Mouse (Mus musculus) heart, adult 18-20 months (tissue): ENCODE data around the gene Rnf39. TPM values are rescaled to one million over a fixed set of nuclear protein-coding genes. Genes with fewer than 3 reads are reported as not detected.

Source experiments
- DNase-seq, 2 experiments: peaks; one replicate each; pipeline ENCODE4 v3.0.0; 2021 to 2022; ENCODE audit warnings: mixed read lengths in 1 of 2
- total RNA-seq, 2 experiments: library from RNA; stranded (reverse); gene quantifications; 2 replicates each; pipeline ENCODE4 v1.2.3; 2021

The Rnf39 gene
- total RNA-seq, 2 experiments from 2014 or later = 0.72 to 0.87 TPM

DNA sequence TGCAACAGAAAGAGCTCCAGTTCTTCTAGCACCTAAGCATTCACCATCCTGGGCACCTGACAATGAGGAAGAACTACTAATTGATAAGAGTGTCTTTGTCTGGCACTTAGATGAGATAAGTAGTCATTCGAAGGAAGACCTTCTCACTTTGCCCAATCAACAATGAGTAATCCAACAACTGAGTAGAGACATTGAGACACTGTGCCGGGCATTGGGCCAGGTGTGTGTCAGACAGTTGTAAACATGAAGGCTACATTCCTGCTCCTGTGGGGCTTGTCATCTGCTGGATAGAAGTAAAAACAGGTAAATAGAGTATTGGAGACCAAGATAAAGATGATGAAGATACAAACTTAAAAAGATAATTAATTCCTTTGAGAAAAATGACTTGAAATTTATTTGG is 4.7 kb upstream of the Rnf39 start:
- DNase-seq = no peak

DNA sequence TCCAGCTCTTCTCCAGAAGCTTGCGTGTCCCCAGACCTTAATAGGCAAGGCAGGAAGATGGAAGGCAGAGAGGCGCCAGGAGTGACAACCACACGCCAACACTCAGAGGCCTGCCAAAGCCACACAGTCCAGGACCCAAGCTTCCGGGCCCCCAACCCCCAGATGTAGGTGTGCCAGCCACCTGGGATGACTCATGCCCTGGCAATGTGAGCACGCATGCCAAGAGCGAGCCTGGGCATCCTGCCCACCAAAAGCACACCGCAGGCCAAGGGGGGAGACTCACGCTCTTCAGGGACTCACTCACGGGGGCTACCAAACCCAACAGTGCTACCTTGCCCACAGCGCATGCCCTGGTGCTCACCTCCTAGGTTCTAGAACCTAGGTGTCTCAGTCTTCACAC is 327 bp upstream of the Rnf39 start:
- peak; percentile 77 to 78 for DNase-seq

DNA sequence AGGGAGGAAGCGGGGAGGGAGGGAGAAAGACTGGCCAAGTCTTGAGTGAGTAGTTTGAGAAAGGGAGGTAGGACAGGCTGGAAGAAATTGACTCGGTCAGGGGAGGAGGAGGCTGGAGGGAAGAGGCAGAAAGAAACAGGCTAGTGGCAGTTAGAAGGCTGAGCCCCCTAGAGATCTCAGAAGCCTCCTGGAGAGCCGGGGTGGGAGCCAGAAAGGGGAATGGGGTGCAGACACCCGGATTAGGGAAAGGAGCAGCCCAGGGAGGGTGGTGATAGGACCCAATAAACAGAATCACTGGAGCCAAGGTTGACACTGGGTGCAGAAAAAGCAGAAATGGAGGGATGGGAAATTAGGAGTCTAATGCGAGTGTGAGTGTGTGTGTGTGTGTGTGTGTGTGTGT is 973 bp downstream of the Rnf39 start:
- DNase-seq = no peak

DNA sequence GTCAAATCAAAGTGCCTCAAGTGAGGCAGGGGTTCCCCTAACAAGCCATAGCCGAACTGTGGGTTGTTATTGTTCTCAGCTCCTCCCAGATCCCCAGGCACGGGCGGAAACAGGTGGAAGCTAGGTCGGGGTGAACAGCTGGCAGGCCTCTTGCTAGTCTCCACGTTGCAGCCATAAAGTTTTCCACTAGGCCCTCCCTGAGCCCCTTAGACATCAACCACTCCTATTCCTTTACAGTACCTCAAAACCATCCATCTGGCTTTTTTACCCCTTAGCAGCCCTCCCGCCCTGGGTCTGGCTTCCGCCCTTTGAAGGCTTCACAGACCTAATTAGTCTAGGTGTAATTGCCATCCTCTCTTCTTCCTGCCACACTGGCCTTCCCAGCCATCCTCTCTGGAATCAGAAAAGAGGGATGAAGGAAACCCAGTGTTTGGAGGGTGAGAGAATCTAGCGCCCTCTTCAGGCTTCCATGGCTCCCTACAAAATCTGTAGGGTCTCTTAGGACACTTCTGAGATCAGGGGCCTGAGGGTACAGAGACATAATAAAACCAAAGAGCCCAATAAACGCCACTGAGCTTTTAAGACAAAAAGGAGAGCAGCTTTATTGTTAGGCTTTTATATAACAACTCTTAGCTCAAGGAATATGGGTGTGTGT is 1.5 kb downstream of the Rnf39 start:
- no peak for DNase-seq

DNA sequence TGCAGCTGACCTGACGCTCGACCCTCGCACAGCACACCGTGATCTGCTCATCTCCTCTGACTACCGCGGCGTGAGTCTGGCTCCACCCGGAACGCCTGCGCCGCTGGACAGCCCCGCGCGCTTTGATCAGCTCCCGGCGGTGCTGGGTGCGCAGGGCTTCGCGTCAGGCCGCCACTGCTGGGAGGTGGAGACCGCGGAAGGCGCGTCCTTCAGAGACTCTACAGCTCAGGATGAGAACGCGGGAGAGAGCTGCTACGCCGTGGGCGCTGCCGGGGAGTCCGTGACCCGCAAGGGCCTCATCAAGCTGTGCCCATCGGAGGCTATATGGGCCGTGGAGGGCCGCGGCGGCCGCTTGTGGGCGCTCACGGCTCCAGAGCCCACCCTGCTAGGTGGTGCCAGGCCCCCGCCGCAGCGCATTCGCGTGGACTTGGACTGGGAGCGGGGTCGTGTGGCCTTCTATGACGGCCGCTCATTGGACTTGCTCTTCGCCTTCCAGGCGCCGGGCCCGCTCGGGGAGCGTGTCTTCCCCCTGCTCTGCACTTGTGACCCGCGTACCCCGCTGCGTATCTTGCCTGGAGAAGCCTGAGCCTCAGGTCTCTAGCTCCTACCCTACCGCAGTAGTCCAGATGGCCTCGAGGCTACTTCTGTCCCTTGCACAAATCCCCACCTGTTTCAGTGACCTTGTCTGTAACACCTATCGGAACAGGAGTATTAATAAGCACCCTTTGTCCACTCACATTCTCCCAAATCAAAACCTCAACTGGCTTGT is 4.5 kb downstream of the Rnf39 start:
- peak; percentile 57 to 73 for DNase-seq

DNA sequence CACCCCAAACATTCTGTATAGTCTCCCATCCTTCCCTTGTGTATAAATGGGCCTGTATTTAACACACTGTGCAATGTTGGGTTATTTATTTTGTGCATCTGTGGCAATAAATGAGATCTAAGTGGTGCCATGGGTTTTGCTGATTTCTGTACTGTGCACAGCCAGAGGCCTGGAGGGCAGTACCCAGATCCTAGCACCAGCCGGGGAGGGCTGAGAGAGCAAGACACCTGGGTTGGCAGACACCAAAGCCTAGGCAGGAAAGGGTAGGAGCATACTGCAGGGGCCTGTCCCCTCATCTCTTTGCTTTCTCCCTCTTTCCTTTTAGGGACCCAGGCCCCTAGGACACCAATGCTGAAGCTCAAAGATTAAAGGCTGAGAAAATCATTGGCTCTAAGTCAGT is 5.6 kb downstream of the Rnf39 start:
- DNase-seq = no peak

DNA sequence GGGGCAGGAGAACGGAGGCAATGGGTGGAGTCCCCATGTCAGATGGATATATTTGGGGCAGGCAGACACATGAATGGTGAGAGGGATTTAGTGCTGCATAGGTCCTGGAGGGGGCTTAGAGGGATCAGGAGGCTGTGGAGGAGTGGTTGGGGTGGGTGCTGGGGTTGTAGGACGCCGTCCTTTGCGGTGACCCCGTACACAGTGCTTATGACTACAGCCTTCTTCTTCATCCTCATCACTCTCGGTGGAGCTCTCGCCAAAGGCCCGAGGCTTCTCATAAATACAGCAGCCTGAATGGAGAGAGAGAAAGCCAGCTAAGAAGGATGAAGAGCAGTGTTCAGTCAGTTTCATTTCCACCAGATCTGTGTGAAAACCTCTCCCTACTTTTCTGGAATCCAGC is 6.5 kb downstream of the Rnf39 start:
- DNase-seq = no peak

DNA sequence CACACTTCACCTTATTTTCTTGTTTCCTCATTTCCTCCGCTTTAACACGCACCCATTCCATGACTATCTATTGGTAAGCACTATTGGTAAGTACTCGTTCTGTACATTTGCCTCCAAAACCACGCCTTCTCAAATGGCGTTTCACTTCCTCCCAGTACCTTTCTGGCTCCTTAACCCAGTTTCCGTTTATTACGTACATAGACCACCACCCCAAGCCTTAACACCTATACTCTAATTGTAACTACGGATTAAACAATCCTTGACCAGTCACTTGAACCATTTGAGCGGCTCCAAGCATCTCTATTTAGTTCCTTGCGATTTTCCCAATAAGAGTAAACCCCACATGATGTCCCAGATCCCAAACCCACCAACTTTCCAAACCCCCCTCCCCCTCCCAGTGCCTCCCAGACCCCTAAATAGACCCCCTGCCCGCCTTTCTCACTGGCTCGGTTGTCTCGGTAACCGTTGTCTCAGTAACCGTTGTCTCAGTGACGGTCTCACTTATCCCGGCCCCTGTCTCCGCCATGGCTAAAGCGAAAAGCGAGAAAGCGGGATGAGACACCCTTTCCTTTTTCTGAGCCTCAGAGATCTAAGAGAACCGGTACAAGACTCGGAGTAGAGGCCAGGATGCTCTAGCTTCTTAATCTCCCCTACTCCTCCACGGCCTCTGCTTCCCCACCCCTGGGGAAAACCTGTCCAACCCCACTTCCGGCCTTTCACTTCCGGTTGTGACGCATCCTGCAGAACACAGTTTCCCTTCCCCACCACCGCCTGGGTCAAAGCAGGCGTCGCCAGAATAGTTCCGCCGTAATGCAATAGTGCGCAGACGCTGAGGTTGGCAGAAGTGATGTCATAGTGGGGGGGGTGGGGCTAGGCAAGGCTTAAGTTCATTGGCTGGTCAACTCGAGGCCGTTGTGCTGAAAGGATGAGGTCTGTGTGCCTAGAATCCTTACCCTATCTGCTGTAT is 8.5 kb downstream of the Rnf39 start, which contains the start of gene Ppp1r11:
Gene Ppp1r11 (minus strand): TSS at position 761 of the 967 bp plus-strand sequence.
- DNase-seq = peak; percentile 97 to 98

DNA sequence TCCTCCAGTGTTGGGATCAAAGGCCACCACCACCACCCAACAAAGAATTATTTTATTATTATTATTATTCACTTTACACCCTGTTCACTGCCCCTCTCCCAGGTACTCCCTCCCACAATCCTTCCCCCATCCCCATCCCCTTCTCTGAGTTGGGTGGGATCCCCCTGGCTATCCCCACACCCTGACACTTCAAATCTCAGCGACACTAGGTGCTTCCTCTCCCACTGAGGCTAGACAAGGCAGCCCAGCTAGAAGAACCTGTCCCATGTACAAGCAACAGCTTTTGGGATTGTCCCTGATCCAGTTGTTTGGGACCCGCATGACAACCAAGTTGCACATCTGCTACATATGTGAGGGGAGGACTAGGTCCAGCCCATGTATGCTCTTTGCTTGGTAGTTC is 9.9 kb downstream of the Rnf39 start:
- no peak for DNase-seq

DNA sequence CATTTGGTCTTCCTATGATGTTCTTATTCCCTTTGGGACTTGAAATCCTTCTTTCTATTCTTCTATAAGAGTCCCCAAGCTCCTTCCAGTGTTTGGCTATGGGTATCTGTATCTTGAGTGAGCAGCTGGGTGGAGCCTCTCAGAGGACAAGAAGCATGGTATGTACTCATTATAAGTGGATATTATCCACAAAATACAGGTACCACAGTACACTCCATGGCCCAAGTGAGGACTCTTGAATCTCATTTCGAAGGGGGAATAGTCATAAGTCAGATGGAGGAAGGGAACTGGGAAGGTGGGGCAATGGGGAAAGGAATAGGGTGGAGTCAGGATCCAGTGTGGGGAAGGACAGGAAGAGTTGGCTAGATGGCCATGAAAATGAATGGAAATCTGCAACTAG is 10.3 kb downstream of the Rnf39 start:
- no peak for DNase-seq

DNA sequence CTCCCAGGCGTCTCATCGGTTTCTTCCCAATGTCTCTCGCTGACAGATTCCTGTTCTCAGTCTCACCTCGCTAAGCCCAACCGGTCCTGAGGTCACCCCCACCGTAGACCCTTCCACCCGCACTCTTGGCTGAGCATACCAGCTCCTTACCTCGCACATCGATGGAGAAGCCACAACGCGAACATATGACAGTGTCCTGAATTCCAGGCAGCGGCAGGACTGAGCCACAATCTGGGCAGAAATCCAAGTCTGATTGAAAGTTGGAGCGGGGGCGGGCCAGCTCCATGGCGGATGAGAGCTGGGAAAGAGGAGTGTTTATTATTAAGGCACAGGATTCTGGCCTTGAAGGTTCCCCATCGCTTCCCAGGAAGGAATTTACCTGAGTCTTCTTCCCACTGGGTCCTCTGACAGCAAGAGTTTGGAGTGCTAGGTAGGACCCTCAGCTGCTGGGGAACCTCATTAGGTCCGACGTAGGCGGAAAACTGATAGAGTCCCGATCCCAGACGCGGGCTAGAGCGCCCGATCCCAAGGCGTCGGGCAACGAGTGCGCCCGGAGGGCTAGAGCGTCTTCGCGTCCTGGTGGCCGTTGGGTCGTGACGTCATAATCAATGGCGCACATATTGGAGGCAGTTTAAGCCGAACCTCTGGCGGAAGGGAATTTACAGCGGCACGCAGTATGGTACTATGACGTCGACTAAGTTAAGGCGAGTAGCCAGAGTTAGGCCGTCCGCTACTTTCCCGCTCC is 15.5 kb downstream of the Rnf39 start, which contains the start of the genes Znrd1 and Znrd1as:
Gene Znrd1 (minus strand): TSS at position 561 of the 745 bp plus-strand sequence.
Gene Znrd1as (plus strand): TSS at position 594 of the 745 bp plus-strand sequence.
- peak; percentile 96 for DNase-seq

DNA sequence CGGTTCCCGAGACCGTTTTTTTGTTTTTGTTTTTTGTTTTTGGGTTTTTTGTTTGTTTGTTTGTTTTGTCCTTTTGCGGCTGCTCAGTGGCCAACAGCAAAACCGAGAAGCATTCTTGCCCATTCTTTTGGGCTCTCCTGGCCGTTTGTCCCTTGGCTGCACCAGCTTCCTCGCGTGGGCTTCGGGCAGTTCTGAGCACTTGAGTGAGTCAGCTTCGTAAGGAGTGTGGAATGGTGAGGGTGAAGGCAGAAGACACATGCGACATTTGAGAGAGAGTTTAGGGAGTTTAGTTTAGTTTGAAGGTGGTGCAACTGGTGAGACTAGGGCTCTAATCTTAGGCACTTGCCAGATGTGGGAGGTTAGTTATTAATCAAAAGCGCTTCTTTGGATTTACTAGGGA is 16.2 kb downstream of the Rnf39 start:
- no peak for DNase-seq

DNA sequence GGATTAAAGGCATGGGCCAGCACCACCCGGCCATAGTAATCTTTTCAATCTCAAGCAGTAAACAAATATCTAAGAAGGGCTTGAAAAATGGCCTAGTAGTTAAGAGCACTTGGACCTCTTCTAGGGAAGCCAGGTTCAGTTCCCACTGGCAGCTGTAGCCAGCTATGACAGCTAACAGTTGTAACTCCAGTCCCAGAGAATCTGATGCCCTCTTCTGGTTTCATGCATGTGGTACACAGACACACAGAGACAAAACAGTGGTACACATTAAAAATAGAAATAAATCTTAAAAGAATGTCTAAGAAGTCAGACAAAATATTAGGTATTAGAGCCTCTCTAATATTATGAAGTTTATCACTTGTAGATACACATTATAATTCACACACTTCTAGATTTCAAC is 18.4 kb downstream of the Rnf39 start:
- no peak for DNase-seq

DNA sequence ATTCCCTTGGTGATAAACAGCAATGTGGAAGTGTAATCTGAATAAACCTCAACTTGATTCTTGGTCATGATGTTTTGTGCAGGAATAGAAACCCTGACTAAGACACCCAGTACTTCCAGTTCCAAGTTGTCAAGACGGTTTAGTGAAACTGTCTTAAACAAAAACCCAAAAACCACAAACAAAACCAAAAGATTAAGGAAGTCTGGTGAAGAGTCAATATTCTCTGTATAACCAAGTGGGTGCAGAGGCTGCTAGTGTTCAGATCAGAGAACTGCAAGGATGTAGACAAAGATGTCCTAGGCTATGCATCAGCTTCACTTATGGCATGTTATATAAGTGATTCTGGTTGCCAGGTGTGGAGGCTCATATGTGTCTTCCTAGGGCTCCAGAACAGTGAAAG is 24.2 kb downstream of the Rnf39 start:
- DNase-seq = no peak

DNA sequence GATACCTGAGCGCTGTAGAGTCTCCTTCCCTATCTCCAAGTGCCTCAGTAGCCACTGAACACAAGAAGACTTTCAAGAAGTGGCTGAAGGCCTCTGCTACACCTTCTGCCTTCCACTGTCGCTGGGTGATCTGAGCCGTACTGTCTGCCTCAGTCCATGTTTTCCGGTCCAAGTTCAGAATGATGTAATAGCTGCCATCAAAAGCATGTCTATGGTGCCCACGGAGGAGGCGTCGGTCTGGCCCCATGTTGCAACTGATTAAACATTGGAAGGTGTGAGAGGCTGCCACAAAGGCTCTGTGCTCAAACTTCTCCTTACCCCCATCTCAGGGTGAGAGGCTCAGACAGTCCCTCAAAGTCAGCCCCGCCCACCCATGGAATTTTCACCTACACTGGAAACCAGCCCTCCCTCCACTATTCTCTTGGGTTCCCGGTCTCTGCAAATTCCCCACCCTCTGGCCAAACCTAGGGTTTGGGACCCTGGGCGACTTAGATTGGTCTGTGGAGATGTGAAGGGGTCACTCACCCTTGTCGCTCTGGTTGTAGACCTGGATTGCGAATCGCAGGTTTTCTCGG is 27.7 kb downstream of the Rnf39 start:
- DNase-seq = no peak

DNA sequence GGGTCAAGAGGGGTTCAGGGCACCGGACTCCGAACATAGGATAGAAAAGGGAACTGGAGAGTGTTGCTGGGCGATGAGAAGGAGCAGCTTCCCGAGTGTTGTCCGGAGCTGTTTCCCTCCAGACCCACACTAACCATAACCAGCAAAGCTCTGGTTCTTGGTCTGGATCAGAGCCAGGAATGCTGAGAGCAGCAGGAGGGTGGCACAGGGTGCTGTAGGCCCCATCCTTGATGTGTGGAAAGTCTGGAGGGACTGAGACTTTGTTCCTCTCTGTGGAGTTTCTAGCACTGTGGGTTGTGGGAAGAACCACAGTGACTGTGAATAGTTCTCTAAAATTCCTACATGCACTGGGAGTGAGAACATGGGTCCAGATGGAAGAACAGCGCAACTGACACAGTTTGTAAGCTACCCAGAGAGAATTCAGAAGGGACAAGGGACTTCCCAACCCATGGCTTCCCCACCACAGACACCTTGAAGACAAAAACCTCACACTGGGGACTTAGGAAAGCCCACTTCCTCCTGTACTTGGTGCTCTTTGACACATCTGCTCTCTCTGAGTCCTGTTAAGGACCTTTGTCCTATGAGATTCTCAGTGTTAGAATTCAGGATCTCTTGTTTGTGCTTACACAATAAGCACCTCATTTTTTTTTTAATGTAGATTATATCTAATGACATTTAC is 28.6 kb downstream of the Rnf39 start:
- no peak for DNase-seq

DNA sequence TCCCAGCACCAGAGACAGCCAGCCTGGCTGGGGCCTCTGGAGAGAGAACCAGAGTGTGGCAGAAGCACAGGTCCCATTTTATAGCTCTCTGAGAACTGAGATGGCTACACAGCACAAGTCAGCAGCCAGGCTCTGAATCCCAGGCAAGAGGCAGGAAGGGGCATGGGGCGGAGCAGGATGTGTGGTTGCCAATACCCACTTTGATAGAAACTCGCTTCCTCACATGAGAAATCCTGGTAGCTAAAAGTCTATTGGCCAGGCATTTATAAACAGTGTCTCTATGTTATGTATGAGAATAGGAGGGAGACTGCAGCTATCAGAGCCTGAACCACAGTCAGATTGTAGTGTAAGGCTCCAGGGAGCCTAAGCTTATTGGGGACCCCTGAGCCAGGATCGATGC is 30.1 kb downstream of the Rnf39 start:
- no peak for DNase-seq

DNA sequence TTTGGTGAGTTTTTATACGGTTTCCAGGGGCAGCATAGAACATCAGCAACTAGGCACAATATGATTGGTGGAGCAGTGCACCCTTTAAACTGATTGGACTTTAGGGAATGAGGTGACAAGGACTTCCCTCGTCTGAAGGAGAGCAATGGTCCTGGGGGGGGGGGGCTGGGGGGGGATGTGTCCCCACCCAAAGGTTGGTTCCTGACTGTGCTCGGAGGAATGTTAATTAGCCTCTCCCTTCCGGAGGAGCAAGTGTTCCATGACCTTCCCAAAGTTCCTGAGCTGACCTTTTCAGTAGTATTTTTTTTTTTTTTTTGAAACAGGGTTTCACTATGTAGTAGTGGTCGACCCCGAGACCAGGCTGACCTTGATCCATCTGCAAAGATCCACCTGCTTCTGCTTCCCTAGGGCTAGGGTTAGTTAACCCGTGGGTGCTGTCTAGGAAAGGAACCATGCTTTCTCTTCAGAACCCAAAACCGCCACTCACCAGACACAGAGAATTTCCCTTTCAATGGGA is 30.6 kb downstream of the Rnf39 start:
- no peak for DNase-seq

DNA sequence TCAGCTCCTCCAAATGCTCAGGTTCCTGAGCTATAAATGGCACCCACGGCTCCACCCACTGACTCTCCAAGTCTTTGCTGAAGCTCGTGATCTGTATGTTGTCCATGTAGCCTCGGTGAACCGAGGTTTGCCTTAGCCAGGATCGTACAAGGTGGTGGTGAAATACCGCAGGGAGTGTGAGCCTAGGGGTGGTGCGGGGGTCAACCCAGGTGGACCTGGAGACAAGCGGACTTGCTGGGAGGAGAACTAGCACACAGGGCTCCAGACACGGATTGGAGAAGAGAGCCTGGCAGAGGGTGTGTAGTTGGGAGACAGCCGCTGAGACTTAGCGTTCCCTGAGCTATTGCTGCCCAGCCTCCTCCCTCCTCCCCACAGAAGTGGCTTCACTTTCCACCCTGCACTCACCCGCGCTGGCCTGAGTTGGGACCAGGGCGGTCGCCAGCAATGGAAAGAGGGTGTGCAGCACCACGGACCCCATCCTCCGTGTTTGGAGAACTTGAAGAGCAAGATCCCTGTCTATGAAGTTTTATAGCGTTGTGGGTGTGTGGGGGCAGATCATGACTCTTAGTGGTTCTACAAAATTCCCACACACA is 38.6 kb downstream of the Rnf39 start, which contains the start of gene 2410137M14Rik:
Gene 2410137M14Rik (minus strand): TSS at position 17 of the 593 bp plus-strand sequence.
- DNase-seq = peak; percentile 48 to 56

DNA sequence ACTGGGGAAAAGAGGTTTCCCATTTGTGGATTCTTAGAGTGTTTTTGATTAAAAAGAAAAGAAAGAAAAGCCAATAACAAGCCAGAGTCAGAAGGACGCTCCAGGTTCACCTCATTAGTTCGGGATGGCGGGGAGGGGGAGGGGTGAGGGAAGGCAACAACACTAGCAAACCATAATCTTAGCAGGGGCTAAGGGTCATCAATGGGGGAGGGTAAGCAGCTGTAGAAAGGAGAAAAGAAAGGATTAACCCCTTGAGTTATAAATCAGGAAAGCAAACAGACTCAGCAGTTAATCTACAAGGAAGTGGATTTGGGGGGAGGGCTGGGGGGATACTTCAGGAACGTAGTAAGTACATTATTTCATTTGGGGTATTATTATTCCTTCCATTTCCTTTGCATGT is 39.1 kb downstream of the Rnf39 start:
- DNase-seq = no peak
